Mouse (Mus musculus): ENCODE results near the gene Dapk1. TPM values are rescaled to one million over a fixed set of nuclear protein-coding genes. Genes with fewer than 3 reads are reported as not detected.

The Dapk1 gene
- polyA plus RNA-seq, 1 experiment from 2014 or later, result 10.1 TPM

GRCm38 (mm10) chr13:60735306-60735705 lies 133.6 kb downstream of the Dapk1 start:
- WGBS (ENCODE audit: insufficient replicate concordance), result 89% methylated on average over 9 of the region's 9 CpGs
- DNase-seq (no peak), ATAC-seq (no peak)
- peaks cover 16% of the 10 kb centered on the region for H3K4me1 ChIP-seq (ENCODE audit: insufficient read depth)
- H3K9me3 ChIP-seq (ENCODE audit: low read length), result no peaks in the 10 kb centered on the region
- no peak overlapping the region for H3K4me3 ChIP-seq (ENCODE audit: low read depth, low read length)
- peaks cover 31% of the 10 kb centered on the region; the same call in 1 of the 2 replicates for H3K36me3 ChIP-seq (replicated peaks; ENCODE audit: insufficient read depth, low read length)
- no peak for TF ChIP-seq CTCF (IDR thresholded peaks at IDR 0.05; ENCODE audit: low read depth)
- no peak for TF ChIP-seq EP300 (IDR thresholded peaks at IDR 0.05; ENCODE audit: low read depth)
- no peak overlapping the region for H3K9ac ChIP-seq (replicated peaks)
- H3K27ac ChIP-seq (ENCODE audit: low read depth), result 0 out of 2 replicates have a peak overlapping the region, but pooled peaks have one; percentile 16
- no peak overlapping the region for H3K4me2 ChIP-seq (ENCODE audit: low read depth, low read length)
- H3K27me3 ChIP-seq (ENCODE audit: insufficient read depth, low read length), result no peaks in the 10 kb centered on the region

- Histone ChIP-seq H3K36me3 (replicated peaks; ENCODE audit: insufficient read depth, low read length) (peaks cover 30% of the 10 kb centered on the region; the same call in 1 of the 2 replicates), H3K27ac (ENCODE audit: low read depth) (peak overlapping the region; percentile 79), H3K4me2 (ENCODE audit: low read depth, low read length) (0 out of 2 replicates have a peak overlapping the region, but pooled peaks have one; percentile 18), H3K4me1 (ENCODE audit: insufficient read depth) (peaks cover 16% of the 10 kb centered on the region), H3K9ac (replicated peaks) (no peak overlapping the region), H3K9me3 (ENCODE audit: low read length) (no peaks in the 10 kb centered on the region), H3K27me3 (ENCODE audit: insufficient read depth, low read length) (no peaks in the 10 kb centered on the region), H3K4me3 (ENCODE audit: low read depth, low read length) (no peak overlapping the region)
- ATAC-seq, result peak; percentile 84
- TF ChIP-seq CTCF (IDR thresholded peaks at IDR 0.05; ENCODE audit: low read depth) (no peak), EP300 (IDR thresholded peaks at IDR 0.05; ENCODE audit: low read depth) (peak; percentile 75)
- DNase-seq, result peak; percentile 68
- 58% methylated on average over 13 of the region's 13 CpGs for WGBS (ENCODE audit: insufficient replicate concordance)
Observed at GRCm38 (mm10) chr13:60736421-60737105, 134.8 kb downstream of the Dapk1 start.

- H3K27ac ChIP-seq (ENCODE audit: low read depth), result peak overlapping the region; percentile 45
- ATAC-seq, result peak; percentile 67
- H3K36me3 ChIP-seq (replicated peaks; ENCODE audit: insufficient read depth, low read length), result peaks cover 31% of the 10 kb centered on the region; the same call in 1 of the 2 replicates
- no peaks in the 10 kb centered on the region for H3K27me3 ChIP-seq (ENCODE audit: insufficient read depth, low read length)
- TF ChIP-seq EP300 (IDR thresholded peaks at IDR 0.05; ENCODE audit: low read depth), result no peak
- TF ChIP-seq CTCF (IDR thresholded peaks at IDR 0.05; ENCODE audit: low read depth), result no peak
- H3K4me2 ChIP-seq (ENCODE audit: low read depth, low read length), result peak overlapping the region; percentile 58
- 6% methylated on average over 9 of the region's 9 CpGs for WGBS (ENCODE audit: insufficient replicate concordance)
- H3K4me1 ChIP-seq (ENCODE audit: insufficient read depth), result peaks cover 18% of the 10 kb centered on the region
- no peak overlapping the region for H3K9ac ChIP-seq (replicated peaks)
- peak; percentile 86 for DNase-seq
- no peaks in the 10 kb centered on the region for H3K9me3 ChIP-seq (ENCODE audit: low read length)
- no peak overlapping the region for H3K4me3 ChIP-seq (ENCODE audit: low read depth, low read length)
Observed at GRCm38 (mm10) chr13:60737632-60738324, 136.0 kb downstream of the Dapk1 start.

DNA sequence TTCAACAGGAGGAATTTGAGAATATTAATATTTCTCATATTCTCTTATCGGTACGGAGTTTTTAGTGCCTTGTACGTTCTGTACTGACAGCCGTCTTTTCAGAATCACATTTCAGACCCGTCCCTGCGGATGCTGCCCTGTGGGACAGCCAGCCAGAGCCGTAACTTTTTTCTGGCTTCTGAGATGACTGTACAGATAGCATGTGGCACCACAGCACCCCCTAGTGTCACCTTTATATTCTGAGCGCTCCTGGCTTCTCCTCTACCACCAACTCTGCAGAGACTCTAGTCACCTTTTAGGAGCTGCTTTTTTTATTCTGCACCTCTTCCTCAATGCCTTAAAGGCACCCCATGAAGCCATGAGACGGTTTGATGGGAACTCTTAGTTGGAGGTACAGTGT lies 136.7 kb downstream of the Dapk1 start:
- ATAC-seq, result peak; percentile 60
- no peak overlapping the region for H3K4me3 ChIP-seq (ENCODE audit: low read depth, low read length)
- TF ChIP-seq CTCF (IDR thresholded peaks at IDR 0.05; ENCODE audit: low read depth) (peak; percentile 89), EP300 (IDR thresholded peaks at IDR 0.05; ENCODE audit: low read depth) (0 out of 2 replicates have a peak, but pooled peaks have one; percentile 14)

GRCm38 (mm10) chr13:60740248-60740647 lies 138.5 kb downstream of the Dapk1 start:
- DNase-seq, result no peak
- Histone ChIP-seq H3K9me3 (ENCODE audit: low read length) (no peaks in the 10 kb centered on the region), H3K4me2 (ENCODE audit: low read depth, low read length) (no peak overlapping the region), H3K27me3 (ENCODE audit: insufficient read depth, low read length) (no peaks in the 10 kb centered on the region), H3K4me3 (ENCODE audit: low read depth, low read length) (no peak overlapping the region), H3K27ac (ENCODE audit: low read depth) (no peak overlapping the region), H3K9ac (replicated peaks) (no peak overlapping the region), H3K36me3 (replicated peaks; ENCODE audit: insufficient read depth, low read length) (peaks cover 23% of the 10 kb centered on the region; the same call in 1 of the 2 replicates), H3K4me1 (ENCODE audit: insufficient read depth) (peaks cover 24% of the 10 kb centered on the region)
- no peak for ATAC-seq
- TF ChIP-seq CTCF (IDR thresholded peaks at IDR 0.05; ENCODE audit: low read depth), result peak; percentile 52
- TF ChIP-seq EP300 (IDR thresholded peaks at IDR 0.05; ENCODE audit: low read depth), result no peak
- 82% methylated on average over 6 of the region's 6 CpGs for WGBS (ENCODE audit: insufficient replicate concordance)

More for the DNA sequence above, 136.7 kb downstream of the Dapk1 start:
- H3K27ac ChIP-seq (ENCODE audit: low read depth), result peak overlapping the region; percentile 45
- H3K4me2 ChIP-seq (ENCODE audit: low read depth, low read length), result peak overlapping the region; percentile 58
- 9% methylated on average over 9 of the region's 9 CpGs for WGBS (ENCODE audit: insufficient replicate concordance)
- H3K4me1 ChIP-seq (ENCODE audit: insufficient read depth), result peaks cover 19% of the 10 kb centered on the region
- H3K36me3 ChIP-seq (replicated peaks; ENCODE audit: insufficient read depth, low read length), result peaks cover 28% of the 10 kb centered on the region; the same call in 1 of the 2 replicates
- no peak overlapping the region for H3K9ac ChIP-seq (replicated peaks)
- H3K27me3 ChIP-seq (ENCODE audit: insufficient read depth, low read length), result no peaks in the 10 kb centered on the region
- peak; percentile 81 for DNase-seq
- no peaks in the 10 kb centered on the region for H3K9me3 ChIP-seq (ENCODE audit: low read length)

GRCm38 (mm10) chr13:60742611-60743010 lies 140.9 kb downstream of the Dapk1 start:
- no peak for DNase-seq
- H3K4me2 ChIP-seq (ENCODE audit: low read depth, low read length), result no peak overlapping the region
- H3K27ac ChIP-seq (ENCODE audit: low read depth), result peak overlapping the region; percentile 57
- WGBS (ENCODE audit: insufficient replicate concordance), result 60% methylated on average over 3 of the region's 3 CpGs
- no peak overlapping the region for H3K4me3 ChIP-seq (ENCODE audit: low read depth, low read length)
- no peaks in the 10 kb centered on the region for H3K27me3 ChIP-seq (ENCODE audit: insufficient read depth, low read length)
- peaks cover 23% of the 10 kb centered on the region for H3K36me3 ChIP-seq (replicated peaks; ENCODE audit: insufficient read depth, low read length)
- no peaks in the 10 kb centered on the region for H3K9me3 ChIP-seq (ENCODE audit: low read length)
- TF ChIP-seq CTCF (IDR thresholded peaks at IDR 0.05; ENCODE audit: low read depth) (no peak), EP300 (IDR thresholded peaks at IDR 0.05; ENCODE audit: low read depth) (no peak)
- peaks cover 16% of the 10 kb centered on the region for H3K4me1 ChIP-seq (ENCODE audit: insufficient read depth)
- H3K9ac ChIP-seq (replicated peaks), result no peak overlapping the region
- no peak for ATAC-seq
